Mouse (Mus musculus) olfactory bulb, adult 2 months (tissue): ENCODE results near the gene Tmem150a. TPM values are rescaled to one million over a fixed set of nuclear protein-coding genes. Genes with fewer than 3 reads are reported as not detected.
A peak's percentile ranks its signal among the peaks of the same experiment; 100 is the strongest.

Experiments
- H3K27ac ChIP-seq: fragments of 200-500 bp; 2 replicates; pipeline ENCODE4 v1.5.1; 2012; ENCODE audit warnings: low read depth, low read length; ENCODE audit not compliant: insufficient read depth
- H3K4me1 ChIP-seq: fragments of 200-500 bp; 2 replicates; pipeline ENCODE4 v1.6.1; 2012; ENCODE audit warnings: low read length; ENCODE audit not compliant: control insufficient read depth, insufficient read depth
- H3K4me3 ChIP-seq: fragments of 200-500 bp; 2 replicates; pipeline ENCODE4 v1.5.1; 2012; ENCODE audit warnings: mild to moderate bottlenecking, low read depth, low read length, moderate library complexity; ENCODE audit not compliant: insufficient read depth
- CTCF ChIP-seq: fragments of 200-500 bp; IDR thresholded peaks from 2 replicates; pipeline ENCODE4 v1.5.1; 2012; ENCODE audit warnings: low read depth, mild to moderate bottlenecking, low read length, moderate library complexity; ENCODE audit not compliant: insufficient read depth
- POLR2A ChIP-seq: fragments of 200-500 bp; IDR thresholded peaks from 2 replicates; pipeline ENCODE4 v1.6.1; 2012; ENCODE audit warnings: mild to moderate bottlenecking, low read depth, low read length, moderate library complexity; ENCODE audit not compliant: insufficient read depth
- WGBS: fragments of 180-500 bp; shearing (Covaris S2); methylation state at CpG from one replicate; pipeline ENCODE4 v1.1.7; 2018; 5-methylcytosine and 5-hydroxymethylcytosine counted together
- polyA plus RNA-seq: library from polyadenylated mRNA; stranded (reverse); fragments of >200 nt; gene quantifications from 2 replicates; pipeline ENCODE4 v1.2.4, GENCODE M21; 2012; ENCODE audit warnings: low replicate concordance; ENCODE audit not compliant: missing spikeins, insufficient read depth, insufficient read length

Gene Tmem150a
- not detected in 2 replicates for polyA plus RNA-seq

- WGBS: under 1% methylated on average over 70 of the region's 71 CpGs
- no peak for TF ChIP-seq POLR2A
- no peak; the same call in 1 of the 2 replicates for TF ChIP-seq CTCF
Observed at GRCm38 (mm10) chr6:72355066-72355911, at the start of gene Tmem150a. Tmem150a (plus strand) TSS chr6:72355447.

GRCm38 (mm10) chr6:72312198-72312597 lies 43.0 kb upstream of the Tmem150a start:
- Histone ChIP-seq H3K4me3 (no peak overlapping the region), H3K27ac (no peak overlapping the region), H3K4me1 (no peaks in the 10 kb centered on the region)
- WGBS: 91% methylated on average over 3 of the region's 3 CpGs
- TF ChIP-seq CTCF: no peak
- no peak for TF ChIP-seq POLR2A

More at GRCm38 (mm10) chr6:72355066-72355911, at the start of gene Tmem150a:
- Histone ChIP-seq H3K4me1 (peaks cover 11% of the 10 kb centered on the region), H3K4me3 (peak within 1 kb of the TSS; percentile 65), H3K27ac (peak within 1 kb of the TSS; percentile 13; the same call in 1 of the 2 replicates)

GRCm38 (mm10) chr6:72313124-72313867 lies 42.0 kb upstream of the Tmem150a start:
- WGBS: 91% methylated on average over 11 of the region's 11 CpGs
- TF ChIP-seq CTCF (no peak), POLR2A (no peak)
- no peak overlapping the region for H3K4me3 ChIP-seq
- no peak overlapping the region for H3K27ac ChIP-seq
- H3K4me1 ChIP-seq: no peaks in the 10 kb centered on the region

- Histone ChIP-seq H3K4me1 (no peaks in the 10 kb centered on the region), H3K4me3 (no peak overlapping the region), H3K27ac (no peak overlapping the region)
- WGBS: 88% methylated on average over 2 of the region's 2 CpGs
- TF ChIP-seq POLR2A (no peak), CTCF (no peak)
Observed at GRCm38 (mm10) chr6:72315384-72315783, 39.9 kb upstream of the Tmem150a start.

GRCm38 (mm10) chr6:72316044-72316443 lies 39.2 kb upstream of the Tmem150a start:
- Histone ChIP-seq H3K4me3 (no peak overlapping the region), H3K27ac (no peak overlapping the region), H3K4me1 (no peaks in the 10 kb centered on the region)
- WGBS: 82% methylated on average over 1 of the region's 1 CpGs
- no peak for TF ChIP-seq POLR2A
- TF ChIP-seq CTCF: no peak

- TF ChIP-seq POLR2A: no peak
- TF ChIP-seq CTCF: no peak
- Histone ChIP-seq H3K27ac (no peak overlapping the region), H3K4me1 (no peaks in the 10 kb centered on the region), H3K4me3 (no peak overlapping the region)
- 67% methylated on average over 5 of the region's 5 CpGs for WGBS
Observed at GRCm38 (mm10) chr6:72318440-72318839, 36.8 kb upstream of the Tmem150a start.

GRCm38 (mm10) chr6:72319019-72319418 lies 36.2 kb upstream of the Tmem150a start:
- TF ChIP-seq CTCF (peak; percentile 11; the same call in 1 of the 2 replicates), POLR2A (no peak)
- no peak overlapping the region for H3K27ac ChIP-seq

GRCm38 (mm10) chr6:72322936-72323335 lies 32.3 kb upstream of the Tmem150a start:
- Histone ChIP-seq H3K4me1 (no peaks in the 10 kb centered on the region), H3K27ac (no peak overlapping the region), H3K4me3 (no peak overlapping the region)
- 93% methylated on average over 3 of the region's 3 CpGs for WGBS
- TF ChIP-seq CTCF (no peak), POLR2A (no peak)

More at GRCm38 (mm10) chr6:72319019-72319418, 36.2 kb upstream of the Tmem150a start:
- WGBS: 74% methylated on average over 11 of the region's 11 CpGs
- no peaks in the 10 kb centered on the region for H3K4me1 ChIP-seq
- no peak overlapping the region for H3K4me3 ChIP-seq
